Mouse (Mus musculus) left cerebral cortex, adult 18-20 months (tissue): ENCODE results near the gene Lyrm9. TPM values are rescaled to one million over a fixed set of nuclear protein-coding genes. Genes with fewer than 3 reads are reported as not detected.

Experiments used
- DNase-seq, 2 experiments: peaks; one replicate each; pipeline ENCODE4 v3.0.0; 2021 to 2022; ENCODE audit warnings: low spot score in 2 of 2, mixed read lengths in 1 of 2
- total RNA-seq, 2 experiments: library from RNA; stranded (reverse); gene quantifications; 2 replicates each; pipeline ENCODE4 v1.2.3; 2021

The Lyrm9 gene
- total RNA-seq, 2 experiments from 2014 or later, result 28.1 to 32.5 TPM

DNA sequence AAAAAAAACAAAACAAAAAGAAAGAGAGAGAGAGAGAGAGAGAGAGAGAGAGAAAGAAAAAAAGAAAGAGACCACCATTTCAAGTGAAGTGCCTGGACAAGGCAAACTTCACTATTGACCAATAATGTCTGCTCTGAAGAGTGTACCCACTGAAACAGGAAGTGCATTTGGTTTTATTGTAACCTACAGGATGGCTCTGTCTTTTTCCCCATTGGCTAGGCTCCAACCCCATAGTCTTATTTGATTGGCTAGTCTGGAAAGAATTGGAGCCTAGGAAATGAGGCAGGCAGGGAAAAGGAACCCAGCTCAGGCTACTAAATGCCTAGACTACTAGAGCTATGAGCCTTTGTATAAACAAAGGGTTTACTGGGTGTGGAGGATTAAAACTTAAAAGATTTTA is 17.0 kb upstream of the Lyrm9 start:
- DNase-seq, result no peak

GRCm38 (mm10) chr11:78814461-78814941 is 11.9 kb upstream of the Lyrm9 start:
- DNase-seq, result no peak

GRCm38 (mm10) chr11:78815986-78816792 is 10.2 kb upstream of the Lyrm9 start:
- no peak for DNase-seq

GRCm38 (mm10) chr11:78817311-78818022 is 8.9 kb upstream of the Lyrm9 start:
- DNase-seq, result no peak

DNA sequence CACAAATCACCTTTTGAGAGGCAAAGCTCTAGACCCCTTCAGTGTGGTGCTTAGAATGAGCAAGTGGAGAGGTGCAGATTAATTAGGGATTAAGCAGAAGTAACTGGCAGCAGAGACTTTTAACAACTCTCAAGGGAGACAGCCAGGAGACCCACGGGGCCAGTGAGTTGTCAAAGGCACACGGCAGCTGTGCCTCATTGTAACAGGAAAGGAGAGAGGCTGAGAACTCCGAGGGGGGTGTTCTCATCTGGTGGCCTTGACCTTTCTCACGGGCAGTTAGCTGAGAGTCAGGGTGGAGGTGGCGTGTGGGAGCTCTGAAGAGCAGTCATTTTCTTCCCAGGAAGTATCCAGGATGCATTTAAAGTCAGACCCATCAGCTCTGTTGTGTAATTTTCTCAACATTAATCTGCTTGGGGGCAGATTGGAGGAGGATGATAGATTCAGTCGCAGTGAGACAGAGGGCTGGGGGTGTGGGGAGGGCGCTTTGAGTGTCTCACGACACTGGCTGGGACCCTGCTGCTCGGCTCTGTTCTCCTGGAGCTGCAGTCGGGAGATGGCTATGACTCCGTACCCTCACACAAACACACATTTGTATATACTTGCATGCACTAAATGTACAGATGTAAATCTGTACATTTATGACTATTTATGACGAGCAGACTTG is 5.9 kb upstream of the Lyrm9 start:
- DNase-seq, result no peak

DNA sequence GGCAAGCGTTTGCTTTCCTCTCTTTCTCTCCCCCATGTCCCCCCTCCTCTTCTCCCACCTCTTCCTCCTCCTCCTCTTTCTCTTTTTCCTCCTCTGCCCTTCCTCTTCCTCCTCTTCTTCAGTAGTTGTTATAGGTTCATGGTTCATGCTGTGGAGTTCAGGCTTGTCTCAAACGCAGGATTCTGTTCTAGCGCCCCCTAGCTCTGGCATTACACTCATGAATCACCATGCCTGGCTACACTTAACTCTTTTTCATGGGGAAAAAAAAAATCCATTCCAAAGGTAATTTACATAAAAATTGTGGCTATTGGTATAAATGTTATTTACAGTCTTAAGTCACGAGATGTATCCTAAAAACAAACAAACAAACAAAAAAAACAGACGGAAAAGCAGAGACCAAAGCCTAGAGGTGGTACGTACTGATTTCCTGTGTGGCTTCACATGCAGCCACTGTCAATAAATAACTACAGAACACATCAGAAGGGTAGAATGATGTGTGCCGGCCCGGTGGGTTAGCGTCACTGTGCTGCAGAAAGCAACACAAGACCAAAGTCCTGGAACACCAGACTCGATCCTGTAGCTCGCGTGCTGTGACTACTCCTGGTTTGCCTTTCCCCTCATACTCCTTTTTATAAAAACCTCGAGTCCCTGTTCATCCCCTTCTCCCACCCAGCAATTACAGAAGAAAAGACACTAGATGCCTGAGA is 3.4 kb upstream of the Lyrm9 start:
- peak in 1 of 2 experiments; percentile 70 for DNase-seq

- no peak for DNase-seq
Measured at GRCm38 (mm10) chr11:78827546-78827945, 1.2 kb downstream of the Lyrm9 start.

DNA sequence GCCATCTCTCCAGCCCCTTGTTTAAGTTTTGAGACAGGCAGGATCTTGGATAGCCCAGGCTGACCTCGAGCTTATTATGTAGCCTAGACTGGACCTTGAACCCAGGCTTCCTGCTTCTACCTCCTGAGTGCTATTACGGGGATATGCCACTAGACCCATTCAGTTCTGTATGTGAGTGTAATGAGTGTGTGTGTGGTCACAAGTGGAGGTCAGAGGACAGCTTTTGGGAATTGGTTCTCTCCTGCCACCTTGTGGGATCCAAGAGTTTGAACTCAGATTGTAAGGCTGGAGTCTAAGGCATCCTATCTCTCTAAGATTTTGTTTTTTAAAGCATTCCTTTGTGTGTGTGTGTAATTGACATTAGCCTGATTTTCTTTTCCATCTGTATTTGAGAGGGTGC is 2.0 kb downstream of the Lyrm9 start:
- no peak for DNase-seq

- no peak for DNase-seq
Measured at GRCm38 (mm10) chr11:78829373-78829772, 3.0 kb downstream of the Lyrm9 start.

GRCm38 (mm10) chr11:78830180-78830579 is 3.8 kb downstream of the Lyrm9 start:
- no peak for DNase-seq

DNA sequence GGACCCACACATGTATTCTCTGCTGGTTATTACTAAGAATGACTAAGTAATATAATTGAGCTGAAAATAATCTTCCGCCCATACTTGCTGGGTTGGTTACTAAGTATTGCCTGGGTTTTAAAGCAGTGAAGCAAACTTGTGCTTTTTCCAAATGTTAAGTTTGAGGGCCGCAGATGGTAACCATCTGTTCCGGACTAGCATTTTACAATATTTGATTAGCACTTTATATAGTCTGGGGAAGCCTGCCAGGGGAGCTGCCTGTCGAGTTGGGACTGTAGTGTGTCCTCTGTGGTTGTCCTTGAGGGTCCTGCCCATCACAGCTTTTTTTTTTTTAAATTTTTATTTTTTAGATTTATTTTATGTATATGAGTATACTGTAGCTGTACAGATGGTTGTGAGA is 5.3 kb downstream of the Lyrm9 start:
- DNase-seq, result peak; percentile 66 to 70

DNA sequence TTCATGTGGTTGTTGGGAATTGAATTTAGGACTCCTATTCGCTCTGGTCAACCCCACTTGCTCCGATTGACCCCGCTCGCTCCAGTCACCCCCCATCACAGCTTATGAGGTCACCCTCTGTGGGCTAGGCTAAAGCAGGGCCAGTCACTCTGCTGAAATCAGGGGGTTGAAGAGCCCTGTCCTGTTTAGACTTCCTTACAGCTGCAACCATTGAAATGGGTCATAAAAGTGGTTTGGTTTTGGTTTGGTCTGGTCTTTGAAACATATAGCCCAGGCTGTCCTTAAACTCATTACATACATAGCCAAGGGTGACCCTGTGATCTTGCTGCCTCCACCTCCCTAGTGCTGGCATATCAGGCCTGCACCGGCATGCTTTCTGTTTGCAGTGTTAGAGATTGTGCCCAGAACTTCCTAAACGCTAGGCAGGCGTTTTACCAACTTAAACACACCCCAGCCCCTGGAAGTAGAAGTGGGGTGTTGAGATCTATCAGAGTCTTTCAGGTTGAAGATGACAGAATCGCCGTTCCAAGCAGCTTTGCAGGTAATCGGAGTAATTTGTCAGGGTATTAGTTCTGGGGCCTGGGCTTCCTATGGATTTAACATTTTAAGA is 5.8 kb downstream of the Lyrm9 start:
- DNase-seq, result no peak

DNA sequence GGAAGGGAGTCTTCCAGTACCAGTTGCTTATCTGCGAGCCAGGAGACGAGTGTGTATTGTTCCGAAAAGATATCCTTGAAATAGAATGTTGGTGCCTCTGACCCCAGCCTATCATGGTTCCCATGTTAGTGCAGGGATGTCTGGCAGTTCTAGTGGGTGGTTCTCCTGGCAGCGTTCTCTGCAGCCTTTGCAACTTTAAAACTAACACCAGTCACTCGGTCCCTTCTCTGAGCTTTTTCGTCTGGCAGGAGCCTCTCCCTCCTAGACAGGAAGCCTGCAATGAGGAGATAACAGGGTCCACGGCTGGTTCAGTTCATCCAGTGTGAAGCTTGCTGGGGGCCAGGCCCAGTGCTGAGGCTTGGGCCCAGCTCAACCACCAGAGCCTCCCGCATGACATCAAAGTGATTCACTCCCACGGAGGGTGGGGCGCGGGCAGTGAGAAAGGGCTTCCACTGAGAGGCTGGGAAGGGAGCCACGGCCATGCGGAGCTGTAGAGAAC is 6.5 kb downstream of the Lyrm9 start:
- peak in 1 of 2 experiments; percentile 38 for DNase-seq

- no peak for DNase-seq
Measured at GRCm38 (mm10) chr11:78836486-78836885, 10.1 kb downstream of the Lyrm9 start.

DNA sequence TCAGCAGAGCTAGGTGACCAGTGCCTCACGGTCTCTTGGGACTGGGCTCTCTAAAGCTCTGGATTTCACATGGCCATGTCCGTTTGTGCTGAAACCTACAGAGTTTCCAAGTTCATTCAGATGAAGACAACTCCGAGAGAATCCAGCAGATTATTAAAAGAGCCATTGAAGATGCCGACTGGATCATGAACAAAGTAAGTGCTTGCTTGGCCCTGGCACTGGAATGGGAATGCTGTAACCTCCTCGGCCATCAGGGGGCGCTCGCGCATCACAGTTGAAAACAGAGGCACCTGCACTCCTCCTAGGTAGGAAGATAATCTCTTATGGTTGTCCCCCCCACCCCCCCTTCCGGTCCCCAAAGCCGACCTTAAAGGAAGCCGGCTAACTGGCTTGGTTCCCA is 11.6 kb downstream of the Lyrm9 start:
- DNase-seq, result peak; percentile 66 to 78

GRCm38 (mm10) chr11:78839491-78839890 is 13.1 kb downstream of the Lyrm9 start:
- DNase-seq, result no peak

DNA sequence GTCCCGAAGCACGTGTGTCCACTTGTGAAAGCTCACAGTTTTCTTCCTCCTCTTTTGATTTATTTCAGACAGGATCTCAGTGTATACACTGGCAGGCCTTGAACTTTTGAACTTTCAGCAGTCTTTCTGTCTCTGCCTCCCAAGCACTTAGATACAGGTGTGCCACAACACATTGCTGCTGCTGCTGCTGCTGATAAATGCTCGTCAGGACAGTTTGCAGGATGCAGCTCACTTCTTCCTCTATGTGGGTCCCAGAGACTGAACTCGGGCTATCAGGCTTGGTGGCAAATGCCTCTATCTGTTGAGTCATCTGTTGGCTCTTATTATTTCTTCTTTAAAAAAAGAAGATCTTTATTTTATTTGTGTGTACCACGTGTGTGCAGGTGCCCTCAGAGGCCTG is 13.8 kb downstream of the Lyrm9 start:
- DNase-seq, result no peak

DNA sequence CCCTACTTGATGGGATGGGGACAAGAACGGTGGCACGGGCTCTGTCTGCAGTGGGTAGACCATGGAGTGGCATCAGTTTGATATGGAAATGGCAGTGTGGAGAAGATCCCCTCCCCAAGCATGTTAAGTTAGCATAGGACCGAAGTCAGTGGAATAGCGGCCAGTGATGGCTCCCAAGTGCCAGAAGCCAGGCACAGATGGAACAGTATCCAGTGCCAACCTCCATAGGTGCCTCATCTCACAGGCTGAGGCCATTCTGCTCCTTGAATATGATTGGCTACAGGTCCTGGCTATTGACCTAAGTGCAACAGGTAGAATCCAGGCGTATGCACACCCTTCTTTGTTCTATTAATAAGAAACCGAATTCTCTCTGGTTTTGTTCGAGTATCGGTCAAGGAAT is 15.6 kb downstream of the Lyrm9 start:
- no peak for DNase-seq

GRCm38 (mm10) chr11:78846620-78847019 is 20.2 kb downstream of the Lyrm9 start:
- DNase-seq, result no peak
